Mouse (Mus musculus): Measurements from ENCODE around the gene Ccnf. TPM values are rescaled to one million over a fixed set of nuclear protein-coding genes. Genes with fewer than 3 reads are reported as not detected.

Gene Ccnf
- polyA plus RNA-seq, 1 experiment, result 33.4 TPM

DNA sequence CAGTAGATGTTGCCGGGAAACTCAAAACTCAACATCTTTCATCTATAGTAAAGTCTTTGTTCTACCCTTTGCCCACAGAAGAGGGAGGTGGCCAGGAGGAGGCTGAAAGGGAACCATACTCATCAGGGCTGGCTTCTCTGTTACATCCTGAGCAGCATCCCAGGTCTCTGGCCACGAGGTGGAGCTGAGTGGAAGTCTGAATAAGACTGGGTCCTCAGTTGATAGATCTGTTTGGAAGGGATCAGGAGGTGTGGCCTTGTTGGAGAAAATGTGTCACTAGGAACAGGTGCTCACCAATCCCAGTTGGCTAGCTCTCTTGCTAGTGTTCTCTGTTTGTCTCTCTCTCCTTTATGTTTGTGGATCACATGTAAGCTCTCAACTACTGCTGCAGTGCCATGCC lies 55.9 kb downstream of the Ccnf start:
- Histone ChIP-seq H3K4me1 (ENCODE audit: control insufficient read depth, insufficient read depth, low read length) (peaks cover 49% of the 10 kb centered on the region), H3K27ac (ENCODE audit: insufficient read depth, low read depth, low read length) (no peak overlapping the region), H3K4me3 (ENCODE audit: insufficient read depth, low read length) (no peak overlapping the region)
- TF ChIP-seq CTCF (IDR thresholded peaks at IDR 0.05; ENCODE audit: low read depth, low read length) (no peak), POLR2A (IDR thresholded peaks at IDR 0.05; ENCODE audit: borderline replicate concordance, low read depth, low read length) (no peak)

DNA sequence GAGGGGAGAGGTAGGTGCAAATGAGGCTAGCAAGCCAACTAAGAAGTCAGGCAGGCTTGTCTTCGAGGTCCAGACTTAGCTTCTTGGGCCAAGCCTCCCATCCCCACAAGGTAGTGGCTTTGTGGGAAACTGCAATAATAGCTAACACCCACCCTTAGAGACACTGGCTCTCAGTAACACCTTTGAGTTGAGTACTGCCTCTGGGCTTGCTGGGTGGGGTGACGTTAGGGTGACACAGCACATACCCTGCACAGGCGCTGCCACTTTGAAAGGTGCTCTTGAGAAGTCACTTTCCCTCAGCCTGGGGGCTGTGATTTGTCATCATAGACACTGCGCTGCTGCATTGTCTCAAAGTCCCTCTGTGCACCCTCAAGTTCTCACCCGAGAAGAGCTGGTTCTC lies 57.5 kb downstream of the Ccnf start:
- Histone ChIP-seq H3K4me1 (ENCODE audit: control insufficient read depth, insufficient read depth, low read length) (peaks cover 38% of the 10 kb centered on the region), H3K27ac (ENCODE audit: insufficient read depth, low read depth, low read length) (no peak overlapping the region), H3K4me3 (ENCODE audit: insufficient read depth, low read length) (no peak overlapping the region)
- TF ChIP-seq POLR2A (IDR thresholded peaks at IDR 0.05; ENCODE audit: borderline replicate concordance, low read depth, low read length) (no peak), CTCF (IDR thresholded peaks at IDR 0.05; ENCODE audit: low read depth, low read length) (no peak)

DNA sequence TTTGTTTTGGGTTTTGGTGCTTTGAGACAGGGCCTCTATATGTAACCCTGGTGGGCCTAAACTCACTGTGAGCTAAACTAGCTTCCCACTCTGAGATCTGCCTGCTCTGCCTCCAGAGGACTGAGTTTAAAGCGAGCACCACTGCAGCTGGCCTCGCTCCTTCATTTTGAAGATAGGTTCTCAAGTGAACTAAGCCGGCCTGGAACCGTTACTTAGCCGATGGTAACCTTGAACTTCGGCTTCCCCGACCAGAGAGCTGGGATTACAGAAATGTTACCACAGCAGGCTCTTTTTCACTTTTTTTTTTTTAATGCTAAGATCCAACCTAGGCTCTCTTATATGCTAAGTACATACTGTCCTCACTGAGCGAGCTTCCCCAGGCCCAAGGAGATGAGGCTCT lies 58.0 kb downstream of the Ccnf start:
- H3K4me1 ChIP-seq (ENCODE audit: control insufficient read depth, insufficient read depth, low read length), result peaks cover 38% of the 10 kb centered on the region
- TF ChIP-seq POLR2A (IDR thresholded peaks at IDR 0.05; ENCODE audit: borderline replicate concordance, low read depth, low read length) (no peak), CTCF (IDR thresholded peaks at IDR 0.05; ENCODE audit: low read depth, low read length) (no peak)
- H3K27ac ChIP-seq (ENCODE audit: insufficient read depth, low read depth, low read length), result peak overlapping the region; percentile 46
- H3K4me3 ChIP-seq (ENCODE audit: insufficient read depth, low read length), result no peak overlapping the region

DNA sequence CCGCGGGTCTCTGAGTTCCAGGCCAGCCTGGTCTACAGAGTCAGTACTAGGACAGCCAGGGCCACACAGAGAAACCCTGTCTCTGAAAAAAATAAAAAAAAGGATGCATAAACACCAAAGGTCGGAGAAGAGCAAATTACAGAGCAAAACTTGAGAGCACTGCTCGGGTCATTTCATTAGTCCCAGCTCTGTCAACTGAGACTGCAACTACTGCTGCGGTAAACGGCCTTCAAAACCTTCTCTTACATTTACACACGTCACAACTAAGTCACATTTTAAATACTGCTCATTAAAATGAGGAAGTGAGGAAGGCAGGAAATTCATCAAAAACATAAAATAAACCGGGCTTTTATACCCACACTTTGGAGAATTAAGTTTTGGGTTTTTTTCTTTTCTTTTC lies 58.4 kb downstream of the Ccnf start:
- TF ChIP-seq CTCF (IDR thresholded peaks at IDR 0.05; ENCODE audit: low read depth, low read length) (no peak), POLR2A (IDR thresholded peaks at IDR 0.05; ENCODE audit: borderline replicate concordance, low read depth, low read length) (no peak)

DNA sequence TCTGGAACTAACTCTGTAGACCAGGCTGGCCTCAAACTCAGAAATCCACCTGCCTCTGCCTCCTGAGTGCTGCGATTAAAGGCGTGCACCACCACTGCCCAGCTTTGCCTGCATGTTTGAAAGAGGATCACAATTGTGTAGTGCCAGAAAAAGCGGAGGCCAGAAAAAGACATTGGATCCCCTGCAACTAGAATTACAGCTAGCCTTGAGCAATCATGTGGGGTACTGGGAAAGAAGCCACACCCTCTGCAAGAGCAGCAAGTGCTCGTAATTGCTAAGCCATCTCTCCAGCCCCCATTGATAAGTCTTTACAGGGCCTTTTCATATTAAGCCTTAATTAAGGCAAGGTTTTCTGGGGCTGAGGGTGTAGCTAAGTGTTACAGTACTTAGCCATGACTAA lies 59.8 kb downstream of the Ccnf start:
- Histone ChIP-seq H3K4me1 (ENCODE audit: control insufficient read depth, insufficient read depth, low read length) (peaks cover 38% of the 10 kb centered on the region), H3K4me3 (ENCODE audit: insufficient read depth, low read length) (no peak overlapping the region), H3K27ac (ENCODE audit: insufficient read depth, low read depth, low read length) (no peak overlapping the region)
- TF ChIP-seq POLR2A (IDR thresholded peaks at IDR 0.05; ENCODE audit: borderline replicate concordance, low read depth, low read length) (no peak), CTCF (IDR thresholded peaks at IDR 0.05; ENCODE audit: low read depth, low read length) (no peak)

More for the DNA sequence above, 58.4 kb downstream of the Ccnf start:
- H3K27ac ChIP-seq (ENCODE audit: insufficient read depth, low read depth, low read length), result peak overlapping the region; percentile 47
- H3K4me1 ChIP-seq (ENCODE audit: control insufficient read depth, insufficient read depth, low read length), result peaks cover 38% of the 10 kb centered on the region
- H3K4me3 ChIP-seq (ENCODE audit: insufficient read depth, low read length), result no peak overlapping the region

DNA sequence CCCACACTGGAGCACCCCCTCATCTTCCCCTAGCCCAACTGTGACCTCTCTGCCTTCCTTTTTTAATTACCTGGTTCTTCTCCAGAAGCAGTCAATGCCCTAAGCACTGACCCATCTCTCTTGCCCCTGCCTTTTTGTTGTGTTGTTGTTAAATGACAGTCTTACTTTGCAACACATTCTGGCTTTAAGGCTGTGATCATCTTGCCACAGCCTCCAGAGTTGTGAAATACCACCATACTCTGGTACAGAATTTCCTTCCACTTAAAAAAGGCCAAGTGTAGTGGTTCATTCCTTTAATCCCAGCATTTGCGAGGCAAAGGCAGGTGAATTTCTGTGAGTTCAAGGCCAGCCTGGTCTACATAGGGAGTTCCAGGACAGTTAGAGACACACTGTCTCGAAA lies 60.4 kb downstream of the Ccnf start:
- TF ChIP-seq POLR2A (IDR thresholded peaks at IDR 0.05; ENCODE audit: borderline replicate concordance, low read depth, low read length) (no peak), CTCF (IDR thresholded peaks at IDR 0.05; ENCODE audit: low read depth, low read length) (no peak)
- Histone ChIP-seq H3K4me3 (ENCODE audit: insufficient read depth, low read length) (no peak overlapping the region), H3K27ac (ENCODE audit: insufficient read depth, low read depth, low read length) (no peak overlapping the region), H3K4me1 (ENCODE audit: control insufficient read depth, insufficient read depth, low read length) (peaks cover 38% of the 10 kb centered on the region)

DNA sequence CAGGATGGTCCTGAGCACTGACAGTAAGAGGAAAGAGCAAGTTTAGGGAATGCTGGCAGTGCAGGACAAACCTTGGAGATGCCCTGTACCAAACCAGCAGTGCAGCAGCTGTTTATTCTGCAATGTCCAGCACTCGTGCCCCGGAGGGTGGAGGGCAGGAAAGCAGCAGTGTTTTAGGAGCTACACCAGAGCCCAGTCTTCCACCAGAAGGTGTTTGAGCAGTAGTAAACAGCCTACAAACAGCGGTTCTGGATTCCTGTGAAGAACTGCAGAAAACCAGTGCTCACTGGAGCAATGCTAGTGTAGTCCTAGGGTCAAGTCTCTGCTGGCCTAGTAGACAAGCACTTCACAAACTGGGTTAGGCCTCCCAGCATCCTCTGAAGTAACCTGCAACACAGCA lies 77.0 kb downstream of the Ccnf start:
- no peak for TF ChIP-seq POLR2A (IDR thresholded peaks at IDR 0.05; ENCODE audit: borderline replicate concordance, low read depth, low read length)
- H3K4me1 ChIP-seq (ENCODE audit: control insufficient read depth, insufficient read depth, low read length), result peaks cover 16% of the 10 kb centered on the region
- no peak overlapping the region for H3K27ac ChIP-seq (ENCODE audit: insufficient read depth, low read depth, low read length)
- no peak overlapping the region for H3K4me3 ChIP-seq (ENCODE audit: insufficient read depth, low read length)

DNA sequence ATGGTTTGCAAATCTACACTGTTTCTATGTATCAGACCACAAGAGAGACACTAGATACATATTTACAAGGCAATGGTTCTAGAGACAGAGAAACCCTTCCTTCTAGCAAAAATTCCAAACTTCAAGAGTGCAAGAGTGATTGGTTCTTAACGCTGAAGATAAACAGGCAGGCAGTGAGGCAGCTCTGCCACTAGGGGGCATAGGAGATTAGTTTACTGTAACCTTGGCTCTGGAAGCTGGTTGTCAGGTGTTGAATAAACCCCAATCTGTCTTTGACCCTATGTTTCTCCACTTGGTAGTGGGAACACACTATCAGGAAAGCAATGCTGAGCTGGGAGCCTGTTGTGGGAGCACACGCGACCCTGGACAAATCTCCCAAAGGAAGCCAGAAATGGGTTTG lies 77.9 kb downstream of the Ccnf start:
- peak overlapping the region; percentile 98; the same call in 1 of the 2 replicates for H3K27ac ChIP-seq (ENCODE audit: insufficient read depth, low read depth, low read length)
- peaks cover 16% of the 10 kb centered on the region for H3K4me1 ChIP-seq (ENCODE audit: control insufficient read depth, insufficient read depth, low read length)
- H3K4me3 ChIP-seq (ENCODE audit: insufficient read depth, low read length), result no peak overlapping the region
- TF ChIP-seq CTCF (IDR thresholded peaks at IDR 0.05; ENCODE audit: low read depth, low read length) (peak; percentile 36; the same call in 1 of the 2 replicates), POLR2A (IDR thresholded peaks at IDR 0.05; ENCODE audit: borderline replicate concordance, low read depth, low read length) (no peak)

Other genes with a start within 250 kb of the Ccnf start
- not detected in 2 replicates for gene Prss27, start 213.3 kb downstream of the Ccnf start, polyA plus RNA-seq (2012; ENCODE audit: insufficient read depth, insufficient read length, missing spikeins)
- 13.1 and 15.9 TPM in 2 replicates for gene Kctd5, start 178.0 kb downstream of the Ccnf start, polyA plus RNA-seq (2012; ENCODE audit: insufficient read depth, insufficient read length, missing spikeins)
- gene Pdpk1, start 100.6 kb downstream of the Ccnf start, polyA plus RNA-seq (2012; ENCODE audit: insufficient read depth, insufficient read length, missing spikeins), result 32.9 and 39.6 TPM in 2 replicates
- gene Amdhd2, start 87.7 kb downstream of the Ccnf start, polyA plus RNA-seq (2012; ENCODE audit: insufficient read depth, insufficient read length, missing spikeins), result 89.6 and 118 TPM in 2 replicates
- 1,159 and 1,346 TPM in 2 replicates for gene Atp6v0c, start 81.8 kb downstream of the Ccnf start, polyA plus RNA-seq (2012; ENCODE audit: insufficient read depth, insufficient read length, missing spikeins)
- gene Tbc1d24, start 45.9 kb downstream of the Ccnf start, polyA plus RNA-seq (2012; ENCODE audit: insufficient read depth, insufficient read length, missing spikeins), result 23.0 and 24.0 TPM in 2 replicates
- 0.47 TPM in 1 of 2 replicates, not detected in the other for gene Ntn3, start 42.0 kb downstream of the Ccnf start, polyA plus RNA-seq (2012; ENCODE audit: insufficient read depth, insufficient read length, missing spikeins)
- 7.7 and 8.5 TPM in 2 replicates for gene Tedc2, start 30.6 kb downstream of the Ccnf start, polyA plus RNA-seq (2012; ENCODE audit: insufficient read depth, insufficient read length, missing spikeins)
- 0.40 TPM in 1 of 2 replicates, not detected in the other for gene Abca17, start 99.6 kb upstream of the Ccnf start, polyA plus RNA-seq (2012; ENCODE audit: insufficient read depth, insufficient read length, missing spikeins)
- gene Abca3, start 100.5 kb upstream of the Ccnf start, polyA plus RNA-seq (2012; ENCODE audit: insufficient read depth, insufficient read length, missing spikeins), result 41.7 and 49.0 TPM in 2 replicates
- gene Rnps1, start 163.1 kb upstream of the Ccnf start, polyA plus RNA-seq (2012; ENCODE audit: insufficient read depth, insufficient read length, missing spikeins), result 65.0 and 72.0 TPM in 2 replicates
- 21.5 and 23.3 TPM in 2 replicates for gene Eci1, start 175.2 kb upstream of the Ccnf start, polyA plus RNA-seq (2012; ENCODE audit: insufficient read depth, insufficient read length, missing spikeins)
- gene Dnase1l2, start 191.6 kb upstream of the Ccnf start, polyA plus RNA-seq (2012; ENCODE audit: insufficient read depth, insufficient read length, missing spikeins), result 3.3 and 3.8 TPM in 2 replicates
- gene E4f1, start 218.8 kb upstream of the Ccnf start, polyA plus RNA-seq (2012; ENCODE audit: insufficient read depth, insufficient read length, missing spikeins), result 21.7 and 25.0 TPM in 2 replicates
- 21.4 and 24.2 TPM in 2 replicates for gene Pgp, start 218.9 kb upstream of the Ccnf start, polyA plus RNA-seq (2012; ENCODE audit: insufficient read depth, insufficient read length, missing spikeins)
- gene Bricd5, start 222.4 kb upstream of the Ccnf start, polyA plus RNA-seq (2012; ENCODE audit: insufficient read depth, insufficient read length, missing spikeins), result not detected in 2 replicates
- 14.8 and 16.0 TPM in 2 replicates for gene Mlst8, start 227.6 kb upstream of the Ccnf start, polyA plus RNA-seq (2012; ENCODE audit: insufficient read depth, insufficient read length, missing spikeins)
- gene Caskin1, start 237.1 kb upstream of the Ccnf start, polyA plus RNA-seq (2012; ENCODE audit: insufficient read depth, insufficient read length, missing spikeins), result 0.34 TPM in 1 of 2 replicates, not detected in the other

All from bone marrow macrophage, adult 2 months (primary cell).